In the genomic region with DNA sequence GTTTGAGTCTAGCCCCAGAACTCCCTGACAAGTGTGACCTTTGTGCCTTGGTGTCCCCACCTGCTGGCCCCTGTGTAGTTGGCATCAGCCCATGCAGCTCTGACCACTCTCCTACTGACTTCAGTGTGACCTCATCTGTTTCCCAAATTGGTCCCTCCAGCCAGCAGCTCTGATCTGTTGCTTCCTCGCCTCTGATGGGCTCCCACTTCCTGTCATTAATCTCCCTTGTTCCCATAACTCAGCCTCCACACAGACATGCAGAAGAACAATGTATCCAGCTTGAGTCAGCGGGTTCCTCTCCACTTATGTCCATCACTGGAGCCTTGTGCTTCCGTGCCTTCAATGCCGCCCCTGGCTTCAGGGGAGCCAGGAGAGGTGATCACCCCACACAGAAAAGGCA, we compare ENCODE assay signal across 11 mouse cellular contexts.
DNase-seq lines count a peak whose midpoint lies in the region; ATAC-seq and TF ChIP-seq lines count a peak whose summit lies in the region.
"Had no signal": no experiment of that assay in that cellular context is flagged by ENCODE, and none has a peak within 500 bp of the region (broad histone marks: within the 10 kb centered on the region; RNA-seq: fewer than 3 reads in every experiment).

No protein-coding gene starts in this region.

- 29% methylated on average over 4 of the region's 4 CpGs for WGBS in intestine, embryonic 14.5 days
- WGBS in intestine, postnatal 0 days: 53% methylated on average over 4 of the region's 4 CpGs
- WGBS in stomach, embryonic 14.5 days: 31% methylated on average over 4 of the region's 4 CpGs

- peaks cover 12% of the 10 kb centered on the region; the same call in 1 of the 2 replicates for H3K4me1 ChIP-seq in intestine, embryonic 14.5 days (replicated peaks; ENCODE audit: control insufficient read depth, insufficient read depth, low read length)
- H3K4me1 ChIP-seq in intestine, postnatal 0 days (replicated peaks; ENCODE audit: control insufficient read depth, insufficient read depth, low read length): no peaks in the 10 kb centered on the region
- peaks cover 1% of the 10 kb centered on the region; the same call in 1 of the 2 replicates for H3K4me1 ChIP-seq in stomach, embryonic 14.5 days (ENCODE audit: control insufficient read depth, insufficient read depth, low read length)

- ATAC-seq in intestine, embryonic 14.5 days (replicated peaks; ENCODE audit: low FRiP score, low TSS enrichment, low read depth): 0 out of 2 replicates have a peak, but pooled peaks have one; percentile 17
- ATAC-seq in intestine, postnatal 0 days: no peak
- ATAC-seq in stomach, embryonic 14.5 days (ENCODE audit: insufficient number of reproducible peaks, insufficient read depth, low FRiP score, low read depth): no peak

- H3K36me3 ChIP-seq in intestine, embryonic 14.5 days (ENCODE audit: control insufficient read depth, insufficient read depth, low read length): no peaks in the 10 kb centered on the region
- H3K36me3 ChIP-seq in intestine, postnatal 0 days (ENCODE audit: control insufficient read depth, insufficient read depth): no peaks in the 10 kb centered on the region
- no peaks in the 10 kb centered on the region for H3K36me3 ChIP-seq in stomach, embryonic 14.5 days (ENCODE audit: control insufficient read depth, insufficient read depth, low read length)
- H3K36me3 ChIP-seq: stomach, embryonic 15.5 days had no signal

- no peak overlapping the region for H3K4me2 ChIP-seq in intestine, embryonic 14.5 days (ENCODE audit: low read length)
- no peak overlapping the region for H3K4me2 ChIP-seq in intestine, postnatal 0 days (replicated peaks; ENCODE audit: low read depth)
- H3K4me2 ChIP-seq in stomach, embryonic 14.5 days (replicated peaks; ENCODE audit: low read depth, low read length): no peak overlapping the region
- H3K4me2 ChIP-seq: stomach, embryonic 15.5 days had no signal

- no peak for TF ChIP-seq CTCF in intestine, postnatal 0 days (IDR thresholded peaks at IDR 0.05; ENCODE audit: low read depth)

- H3K9me3 ChIP-seq in intestine, embryonic 14.5 days (ENCODE audit: control insufficient read depth, low read length): no peaks in the 10 kb centered on the region
- no peaks in the 10 kb centered on the region for H3K9me3 ChIP-seq in intestine, postnatal 0 days (ENCODE audit: control insufficient read depth)
- no peaks in the 10 kb centered on the region for H3K9me3 ChIP-seq in stomach, embryonic 14.5 days (ENCODE audit: control insufficient read depth, low read depth, low read length)
- H3K9me3 ChIP-seq: stomach, embryonic 15.5 days had no signal

- H3K27ac ChIP-seq in intestine, embryonic 14.5 days (ENCODE audit: low read depth): 0 out of 2 replicates have a peak overlapping the region, but pooled peaks have one; percentile 6
- no peak overlapping the region for H3K27ac ChIP-seq in intestine, postnatal 0 days (ENCODE audit: low read depth, low read length)
- peak overlapping the region; percentile 33; the same call in 1 of the 2 replicates for H3K27ac ChIP-seq in stomach, embryonic 14.5 days (ENCODE audit: low read length)
- H3K27ac ChIP-seq: stomach, embryonic 15.5 days had no signal

- no peak overlapping the region for H3K4me3 ChIP-seq in intestine, embryonic 14.5 days (ENCODE audit: low read depth, low read length)
- no peak overlapping the region for H3K4me3 ChIP-seq in intestine, postnatal 0 days (ENCODE audit: low read depth, low read length)
- no peak overlapping the region for H3K4me3 ChIP-seq in stomach, embryonic 14.5 days (ENCODE audit: low read depth, low read length)
- H3K4me3 ChIP-seq: erythroblast, embryonic 14.5 days; stomach, embryonic 15.5 days had no signal

- H3K9ac ChIP-seq in intestine, embryonic 14.5 days (ENCODE audit: low read length): no peak overlapping the region
- H3K9ac ChIP-seq in intestine, postnatal 0 days (ENCODE audit: low read depth, low read length): no peak overlapping the region
- H3K9ac ChIP-seq in stomach, embryonic 14.5 days (replicated peaks; ENCODE audit: low read depth, low read length): no peak overlapping the region
- H3K9ac ChIP-seq: stomach, embryonic 15.5 days had no signal

- H3K27me3 ChIP-seq in intestine, embryonic 14.5 days (replicated peaks; ENCODE audit: control insufficient read depth, insufficient read depth, low read length): no peaks in the 10 kb centered on the region
- no peaks in the 10 kb centered on the region for H3K27me3 ChIP-seq in intestine, postnatal 0 days (replicated peaks; ENCODE audit: control insufficient read depth, insufficient read depth, low read length)
- H3K27me3 ChIP-seq in stomach, embryonic 14.5 days (ENCODE audit: control insufficient read depth, insufficient read depth, low read length): no peaks in the 10 kb centered on the region
- H3K27me3 ChIP-seq: stomach, embryonic 15.5 days had no signal

- no peak for DNase-seq in intestine, embryonic 14.5 days (ENCODE audit: low spot score)
- DNase-seq in heart, postnatal 14 days: peak; percentile 14 to 25
- DNase-seq in kidney, postnatal 36 days: peak; percentile 51 to 81
- DNase-seq in urinary bladder, postnatal 14 days (ENCODE audit: low spot score): no peak
- no peak for DNase-seq in layer of hippocampus, postnatal 14 days (ENCODE audit: low spot score in 2 of 2)
- no peak for DNase-seq in ovary, postnatal 14 days (ENCODE audit: low spot score)
- DNase-seq: cerebellum, adult 11 months had no signal

- intact Hi-C loops in heart, postnatal 14 days (cut with DNase I): no loop called here

Comparison
In these comparisons a context has a peak if more than half of its experiments do, and no peak if none do; other contexts are left out.
1. DNase-seq: peak in heart, postnatal 14 days (2 of 2) and kidney, postnatal 36 days (2 of 2); none in intestine, embryonic 14.5 days (single experiment), urinary bladder, postnatal 14 days (single experiment), layer of hippocampus, postnatal 14 days (0 of 2) and ovary, postnatal 14 days (single experiment).